Mouse (Mus musculus) CH12.LX (cell line): ENCODE data around the gene Kif11. TPM values are rescaled to one million over a fixed set of nuclear protein-coding genes. Genes with fewer than 3 reads are reported as not detected.

Experiments used
- DNase-seq: peaks from one replicate; pipeline ENCODE4 v3.0.0-alpha.2; 2013; ENCODE audit errors: extremely low read depth
- H3K27ac ChIP-seq: 2 replicates; pipeline ENCODE4 v1.5.1; 2012; ENCODE audit warnings: low read depth, mild to moderate bottlenecking, control low read depth, moderate library complexity; ENCODE audit not compliant: insufficient read depth
- H3K27me3 ChIP-seq: replicated peaks from 2 replicates; pipeline ENCODE3; 2012; ENCODE audit warnings: inconsistent platforms
- H3K36me3 ChIP-seq, 2 experiments: replicated peaks in 1 of 2; 2 replicates each; pipeline versions ENCODE3 to v1.6.1; 2012; ENCODE audit warnings: inconsistent platforms in 1 of 2, low read length in 1 of 2, mild to moderate bottlenecking in 1 of 2, mixed read lengths in 1 of 2, moderate library complexity in 1 of 2; ENCODE audit not compliant: control insufficient read depth in 1 of 2, insufficient read depth in 1 of 2
- H3K4me1 ChIP-seq, 2 experiments: 2 replicates each; pipeline ENCODE4 v1.6.1; 2012; ENCODE audit warnings: inconsistent platforms in 1 of 2, moderate library complexity in 1 of 2; ENCODE audit not compliant: insufficient read depth in 2 of 2, control insufficient read depth in 1 of 2
- H3K4me2 ChIP-seq: 2 replicates; pipeline ENCODE4 v1.6.1; 2012; ENCODE audit warnings: low read depth, mild to moderate bottlenecking, control low read depth; ENCODE audit not compliant: poor library complexity, insufficient read depth, severe bottlenecking
- H3K4me3 ChIP-seq, 3 experiments: fragments of 150-350 bp in 1 of 3; sonication (generic) in 1 of 3; replicated peaks in 1 of 3; 2 replicates each; pipeline versions ENCODE3 to v1.5.1; 2011 to 2012; ENCODE audit warnings: low read depth in 2 of 3, low read length in 2 of 3, mild to moderate bottlenecking in 2 of 3, moderate library complexity in 2 of 3, control low read depth in 1 of 3, improper control_type of control experiment in 1 of 3, inconsistent platforms in 1 of 3, mixed read lengths in 1 of 3; ENCODE audit not compliant: poor library complexity in 1 of 3
- H3K79me2 ChIP-seq: replicated peaks from 2 replicates; pipeline ENCODE4 v1.6.1; 2012; ENCODE audit warnings: mild to moderate bottlenecking, moderate library complexity; ENCODE audit not compliant: control insufficient read depth, poor library complexity, insufficient read depth, severe bottlenecking; ENCODE audit errors: extremely low read depth
- H3K9ac ChIP-seq: 2 replicates; pipeline ENCODE4 v1.6.1; 2012; ENCODE audit warnings: low read depth, mild to moderate bottlenecking, control low read depth, moderate library complexity; ENCODE audit not compliant: insufficient read depth
- H3K9me3 ChIP-seq: replicated peaks from 2 replicates; pipeline ENCODE3; 2012; ENCODE audit warnings: low read length, inconsistent platforms, mixed read lengths
- CHD1 ChIP-seq: IDR thresholded peaks from 2 replicates; pipeline ENCODE4 v1.6.1; 2012; ENCODE audit warnings: low read depth, low read length, improper control_type of control experiment, inconsistent platforms
- CTCF ChIP-seq, 2 experiments: IDR thresholded peaks in 1 of 2; conservative IDR thresholded peaks in 1 of 2; 2 replicates each; pipeline ENCODE4 v1.5.1; 2011 to 2012; ENCODE audit warnings: low read depth in 2 of 2, low read length in 2 of 2, improper control_type of control experiment in 1 of 2, inconsistent platforms in 1 of 2, mild to moderate bottlenecking in 1 of 2, moderate library complexity in 1 of 2
- E2F4 ChIP-seq: IDR thresholded peaks from 2 replicates; pipeline ENCODE4 v1.6.1; 2011; ENCODE audit warnings: low read depth, low read length, improper control_type of control experiment; ENCODE audit not compliant: insufficient replicate concordance
- ELF1 ChIP-seq: IDR thresholded peaks from 2 replicates; pipeline ENCODE4 v1.6.1; 2014; ENCODE audit warnings: low read depth, mild to moderate bottlenecking, inconsistent platforms, low read length, improper control_type of control experiment
- GABPA ChIP-seq: IDR thresholded peaks from 2 replicates; pipeline ENCODE4 v1.6.1; 2012; ENCODE audit warnings: low read depth, low read length, improper control_type of control experiment, inconsistent platforms; ENCODE audit not compliant: insufficient replicate concordance
- JUN ChIP-seq: IDR thresholded peaks from 2 replicates; pipeline ENCODE4 v1.6.1; 2011; ENCODE audit warnings: low read depth, mild to moderate bottlenecking, low read length, improper control_type of control experiment, moderate library complexity; ENCODE audit not compliant: insufficient read depth
- KAT2A ChIP-seq: IDR thresholded peaks from 2 replicates; pipeline ENCODE4 v1.6.1; 2012; ENCODE audit warnings: low read length, improper control_type of control experiment, inconsistent platforms; ENCODE audit not compliant: insufficient replicate concordance
- MAX ChIP-seq: IDR thresholded peaks from 2 replicates; pipeline ENCODE4 v1.6.1; 2011; ENCODE audit warnings: low read length, improper control_type of control experiment
- MAZ ChIP-seq: IDR thresholded peaks from 2 replicates; pipeline ENCODE4 v1.6.1; 2012; ENCODE audit warnings: low read depth, mild to moderate bottlenecking, inconsistent platforms, low read length, improper control_type of control experiment, moderate library complexity
- MYC ChIP-seq: IDR thresholded peaks from 2 replicates; pipeline ENCODE4 v1.6.1; 2011; ENCODE audit warnings: low read depth, mild to moderate bottlenecking, improper control_type of control experiment, low read length
- PAX5 ChIP-seq: IDR thresholded peaks from 2 replicates; pipeline ENCODE4 v1.6.1; 2012; ENCODE audit warnings: low read length, inconsistent platforms, mixed read lengths
- POLR2A ChIP-seq: IDR thresholded peaks from 2 replicates; pipeline ENCODE4 v1.6.1; 2011; ENCODE audit warnings: low read depth, mild to moderate bottlenecking, improper control_type of control experiment, low read length
- RCOR1 ChIP-seq: conservative IDR thresholded peaks from 2 replicates; pipeline ENCODE4 v1.6.1; 2012; ENCODE audit warnings: low read depth, mild to moderate bottlenecking, inconsistent platforms, low read length, improper control_type of control experiment
- SMC3 ChIP-seq: IDR thresholded peaks from 2 replicates; pipeline ENCODE4 v1.6.1; 2011; ENCODE audit warnings: low read depth, low read length, improper control_type of control experiment
- TCF12 ChIP-seq: IDR thresholded peaks from 2 replicates; pipeline ENCODE4 v1.6.1; 2014; ENCODE audit warnings: low read depth, mild to moderate bottlenecking, inconsistent platforms, low read length, improper control_type of control experiment
- UBTF ChIP-seq: IDR thresholded peaks from 2 replicates; pipeline ENCODE4 v1.6.1; 2012; ENCODE audit warnings: low read depth, mild to moderate bottlenecking, inconsistent platforms, low read length, improper control_type of control experiment, moderate library complexity
- USF2 ChIP-seq: conservative IDR thresholded peaks from 2 replicates; pipeline ENCODE4 v1.6.1; 2011; ENCODE audit warnings: low read depth, low read length, improper control_type of control experiment
- ZMIZ1 ChIP-seq: IDR thresholded peaks from 2 replicates; pipeline ENCODE4 v1.6.1; 2012; ENCODE audit warnings: low read depth, mild to moderate bottlenecking, inconsistent platforms, low read length, improper control_type of control experiment
- ZNF384 ChIP-seq: IDR thresholded peaks from 2 replicates; pipeline ENCODE4 v1.6.1; 2012; ENCODE audit warnings: low read depth, low read length, improper control_type of control experiment, inconsistent platforms
- dilution Hi-C: fragments of 300-500 bp; cut with MboI; formaldehyde crosslinking; loops from 2 replicates; pipeline ENCODE4 v1.14.3; 2020; ENCODE audit warnings: low sequenced_read_pairs; ENCODE audit not compliant: extremely low pct_unique_long_range_greater_than_20kb, extremely low pct_ligation_motif_present
- in situ Hi-C: fragments of 300-500 bp; cut with MboI; formaldehyde crosslinking; loops from 3 replicates; pipeline ENCODE4 v1.14.3; 2019; ENCODE audit warnings: low sequenced_read_pairs, low pct_ligation_motif_present, low pct_unique_long_range_greater_than_20kb, mixed read lengths
- polyA plus RNA-seq: library from polyadenylated mRNA; unstranded; fragments of >175 nt; gene quantifications from 2 replicates; pipeline ENCODE4 v1.2.1, GENCODE M21; 2012; ENCODE audit warnings: low read depth; ENCODE audit not compliant: insufficient read length
- total RNA-seq, 2 experiments: library from RNA; depleted of rRNA; stranded (reverse); fragments of 300-350 nt in 1 of 2; fragments of >200 nt in 1 of 2; gene quantifications; 2 replicates each; pipeline ENCODE4 v1.2.3; 2012 to 2014

The Kif11 gene
- total and polyA plus RNA-seq, 3 experiments = 61.7 to 144 (median 67.8) TPM

DNA sequence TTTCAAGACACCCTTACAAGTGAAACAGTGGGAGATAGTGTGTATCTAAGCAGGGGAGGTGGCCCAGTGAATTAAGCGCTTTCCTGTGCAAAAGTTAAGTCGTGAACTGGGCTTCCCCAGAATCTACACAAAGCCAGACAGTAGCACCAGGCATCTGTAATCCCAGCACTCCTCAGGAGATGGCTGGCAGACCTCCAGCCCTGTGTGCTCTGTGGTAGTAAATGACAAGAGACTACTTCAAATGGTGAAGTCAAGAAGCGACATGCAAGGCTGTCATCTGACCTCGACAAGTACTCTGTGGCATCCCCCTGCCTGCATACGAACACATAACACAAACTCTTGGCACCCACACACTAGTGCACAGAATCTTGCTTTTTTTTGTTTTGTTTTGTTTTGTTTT is 49.0 kb upstream of the Kif11 start:
- Histone ChIP-seq H3K4me2 (no peak overlapping the region), H3K27me3 (no peaks in the 10 kb centered on the region), H3K79me2 (peaks cover 6% of the 10 kb centered on the region; the same call in 1 of the 2 replicates), H3K4me3 (no peak overlapping the region), H3K27ac (no peak overlapping the region), H3K9me3 (no peaks in the 10 kb centered on the region), H3K9ac (no peak overlapping the region), H3K36me3 (peaks cover 51 to 72% of the 10 kb centered on the region in 2 experiments), H3K4me1 (peaks cover 0 to 3% of the 10 kb centered on the region in 2 experiments; a peak in 1 of 4 replicates)
- DNase-seq = no peak
- dilution Hi-C loops (no loop called here), in situ Hi-C loops (no loop called here)
- TF ChIP-seq MAZ (no peak), MAX (no peak), ZNF384 (no peak), GABPA (no peak), KAT2A (no peak), RCOR1 (no peak), ELF1 (no peak), CHD1 (no peak), E2F4 (no peak), USF2 (no peak)

DNA sequence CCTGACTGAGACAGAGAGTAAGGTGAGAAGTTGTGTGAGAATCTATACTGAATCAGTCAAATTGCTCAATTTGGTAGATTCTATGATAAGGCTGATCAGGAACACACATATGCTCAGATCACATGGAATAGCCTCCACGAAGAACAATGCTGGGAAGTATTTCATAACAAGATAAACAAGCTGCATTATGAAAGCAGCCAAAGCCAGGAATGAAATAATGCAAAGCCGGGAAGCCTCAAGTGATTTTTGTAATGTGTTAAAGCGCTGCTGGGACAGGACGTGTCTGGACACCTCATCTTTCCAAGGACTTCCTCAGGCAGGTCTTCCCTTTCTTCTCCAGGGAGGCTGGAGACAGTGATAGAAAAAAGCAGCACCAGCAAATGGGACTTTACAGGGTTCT is 43.5 kb upstream of the Kif11 start:
- no peak for TF ChIP-seq POLR2A
- TF ChIP-seq UBTF = no peak
- no peak for TF ChIP-seq SMC3
- TF ChIP-seq ZMIZ1 = no peak
- TF ChIP-seq KAT2A = no peak
- no peak for TF ChIP-seq MYC
- no peak for TF ChIP-seq PAX5
- no peak for TF ChIP-seq ZNF384
- TF ChIP-seq TCF12 = no peak
- no peak for TF ChIP-seq JUN
- no peak for TF ChIP-seq CTCF (conservative IDR thresholded peaks at IDR 0.05 in 1 of 2, IDR thresholded peaks at IDR 0.05 in 1 of 2; ENCODE audit: low read depth in 2 of 2, low read length in 2 of 2)
- Histone ChIP-seq H3K9ac (no peak overlapping the region), H3K36me3 (peaks cover 32 to 69% of the 10 kb centered on the region in 2 experiments), H3K9me3 (no peaks in the 10 kb centered on the region), H3K79me2 (peaks cover 31% of the 10 kb centered on the region), H3K27ac (no peak overlapping the region), H3K27me3 (no peaks in the 10 kb centered on the region), H3K4me2 (0 out of 2 replicates have a peak overlapping the region, but pooled peaks have one; percentile 36), H3K4me3 (no peak overlapping the region), H3K4me1 (peaks cover 0 to 19% of the 10 kb centered on the region in 2 experiments; a peak in 2 of 4 replicates)
- in situ Hi-C loops (no loop called here), dilution Hi-C loops (no loop called here)
- DNase-seq = no peak
